Comparison of ENCODE assay signal across 9 mouse cellular contexts in the genomic region with DNA sequence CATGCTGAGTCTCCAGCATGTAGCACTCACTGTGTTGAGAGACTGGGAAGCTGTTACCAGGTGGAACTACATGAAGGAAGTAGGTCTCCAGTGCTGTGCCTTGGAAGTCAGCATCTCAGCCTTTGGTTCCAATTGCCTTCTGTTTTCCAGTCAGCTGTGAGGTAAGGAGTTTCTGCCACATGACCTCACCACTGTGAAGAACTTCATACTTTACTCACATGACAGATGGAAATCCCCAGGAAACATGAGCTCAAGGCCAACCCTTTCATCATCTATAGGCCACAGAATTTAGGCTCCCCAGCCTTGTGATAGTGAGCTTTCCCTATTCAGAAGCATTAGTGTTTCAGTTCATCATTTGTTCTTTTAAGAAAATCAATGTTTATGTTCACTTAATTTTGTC.
"Had no signal": no experiment of that assay in that cellular context is flagged by ENCODE, and none has a peak within 500 bp of the region (broad histone marks: within the 10 kb centered on the region; RNA-seq: fewer than 3 reads in every experiment).

No protein-coding gene starts in this region.

- ATAC-seq: lung, postnatal 0 days had no signal

- DNase-seq: kidney, adult 18-20 months; kidney, postnatal 10 days; lung, adult 2 months; lung, postnatal 4 days; midbrain, embryonic 14.5 days; right cerebral cortex, adult 18-20 months; right cerebral cortex, postnatal 25 days; thymus, postnatal 36 days had no signal
